Mouse (Mus musculus): ENCODE data around the gene Pde4d. TPM values are rescaled to one million over a fixed set of nuclear protein-coding genes. Genes with fewer than 3 reads are reported as not detected.
A peak's percentile ranks its signal among the peaks of the same experiment; 100 is the strongest.

The Pde4d gene
- polyA plus RNA-seq, 1 experiment from 2014 or later: 18.6 TPM

- no peak for DNase-seq (ENCODE audit: low spot score)
- Histone ChIP-seq H3K4me1 (replicated peaks; ENCODE audit: control insufficient read depth, insufficient read depth, low read length) (no peaks in the 10 kb centered on the region), H3K9me3 (ENCODE audit: control insufficient read depth, low read length) (no peaks in the 10 kb centered on the region), H3K4me2 (ENCODE audit: low read length) (no peak overlapping the region), H3K27me3 (replicated peaks; ENCODE audit: control insufficient read depth, insufficient read depth, low read length) (no peaks in the 10 kb centered on the region), H3K36me3 (ENCODE audit: control insufficient read depth, insufficient read depth, low read length) (no peaks in the 10 kb centered on the region), H3K9ac (ENCODE audit: low read length) (no peak overlapping the region), H3K4me3 (ENCODE audit: low read depth, low read length) (no peak overlapping the region), H3K27ac (ENCODE audit: low read depth) (no peak overlapping the region)
- ATAC-seq (replicated peaks; ENCODE audit: low FRiP score, low TSS enrichment, low read depth): no peak
- WGBS: 75% methylated on average over 12 of the region's 12 CpGs
Observed at GRCm38 (mm10) chr13:109558341-109559257, 1108.9 kb downstream of the Pde4d start.

GRCm38 (mm10) chr13:109560261-109560660, 1110.5 kb downstream of the Pde4d start:
- DNase-seq (ENCODE audit: low spot score): no peak
- H3K4me2 ChIP-seq (ENCODE audit: low read length): no peak overlapping the region
- no peaks in the 10 kb centered on the region for H3K36me3 ChIP-seq (ENCODE audit: control insufficient read depth, insufficient read depth, low read length)
- no peaks in the 10 kb centered on the region for H3K27me3 ChIP-seq (replicated peaks; ENCODE audit: control insufficient read depth, insufficient read depth, low read length)
- ATAC-seq (replicated peaks; ENCODE audit: low FRiP score, low TSS enrichment, low read depth): no peak
- 77% methylated on average over 4 of the region's 4 CpGs for WGBS
- no peaks in the 10 kb centered on the region for H3K9me3 ChIP-seq (ENCODE audit: control insufficient read depth, low read length)
- no peak overlapping the region for H3K4me3 ChIP-seq (ENCODE audit: low read depth, low read length)
- H3K27ac ChIP-seq (ENCODE audit: low read depth): no peak overlapping the region
- no peak overlapping the region for H3K9ac ChIP-seq (ENCODE audit: low read length)
- no peaks in the 10 kb centered on the region for H3K4me1 ChIP-seq (replicated peaks; ENCODE audit: control insufficient read depth, insufficient read depth, low read length)

- no peaks in the 10 kb centered on the region for H3K4me1 ChIP-seq (replicated peaks; ENCODE audit: control insufficient read depth, insufficient read depth, low read length)
- no peak for ATAC-seq (replicated peaks; ENCODE audit: low FRiP score, low TSS enrichment, low read depth)
Observed at GRCm38 (mm10) chr13:109568638-109569468, 1119.1 kb downstream of the Pde4d start.

GRCm38 (mm10) chr13:109569491-109569890, 1119.7 kb downstream of the Pde4d start:
- no peaks in the 10 kb centered on the region for H3K27me3 ChIP-seq (replicated peaks; ENCODE audit: control insufficient read depth, insufficient read depth, low read length)
- no peak overlapping the region for H3K27ac ChIP-seq (ENCODE audit: low read depth)
- no peak overlapping the region for H3K4me3 ChIP-seq (ENCODE audit: low read depth, low read length)
- WGBS: 72% methylated on average over 5 of the region's 5 CpGs
- no peak overlapping the region for H3K9ac ChIP-seq (ENCODE audit: low read length)
- no peaks in the 10 kb centered on the region for H3K9me3 ChIP-seq (ENCODE audit: control insufficient read depth, low read length)
- DNase-seq (ENCODE audit: low spot score) (no peak), ATAC-seq (replicated peaks; ENCODE audit: low FRiP score, low TSS enrichment, low read depth) (no peak)
- H3K4me2 ChIP-seq (ENCODE audit: low read length): no peak overlapping the region
- no peaks in the 10 kb centered on the region for H3K36me3 ChIP-seq (ENCODE audit: control insufficient read depth, insufficient read depth, low read length)
- no peaks in the 10 kb centered on the region for H3K4me1 ChIP-seq (replicated peaks; ENCODE audit: control insufficient read depth, insufficient read depth, low read length)

More at GRCm38 (mm10) chr13:109568638-109569468, 1119.1 kb downstream of the Pde4d start:
- no peaks in the 10 kb centered on the region for H3K9me3 ChIP-seq (ENCODE audit: control insufficient read depth, low read length)
- no peak for DNase-seq (ENCODE audit: low spot score)
- H3K27ac ChIP-seq (ENCODE audit: low read depth): no peak overlapping the region
- WGBS: 89% methylated on average over 20 of the region's 20 CpGs
- no peaks in the 10 kb centered on the region for H3K27me3 ChIP-seq (replicated peaks; ENCODE audit: control insufficient read depth, insufficient read depth, low read length)
- H3K9ac ChIP-seq (ENCODE audit: low read length): no peak overlapping the region
- no peak overlapping the region for H3K4me3 ChIP-seq (ENCODE audit: low read depth, low read length)
- no peaks in the 10 kb centered on the region for H3K36me3 ChIP-seq (ENCODE audit: control insufficient read depth, insufficient read depth, low read length)
- H3K4me2 ChIP-seq (ENCODE audit: low read length): no peak overlapping the region

- no peak overlapping the region for H3K9ac ChIP-seq (ENCODE audit: low read length)
- 73% methylated on average over 1 of the region's 1 CpGs for WGBS
- H3K36me3 ChIP-seq (ENCODE audit: control insufficient read depth, insufficient read depth, low read length): no peaks in the 10 kb centered on the region
- H3K27ac ChIP-seq (ENCODE audit: low read depth): no peak overlapping the region
- no peak overlapping the region for H3K4me3 ChIP-seq (ENCODE audit: low read depth, low read length)
- DNase-seq (ENCODE audit: low spot score) (no peak), ATAC-seq (replicated peaks; ENCODE audit: low FRiP score, low TSS enrichment, low read depth) (no peak)
- H3K4me1 ChIP-seq (replicated peaks; ENCODE audit: control insufficient read depth, insufficient read depth, low read length): peaks cover 5% of the 10 kb centered on the region; the same call in 1 of the 2 replicates
- no peak overlapping the region for H3K4me2 ChIP-seq (ENCODE audit: low read length)
- no peaks in the 10 kb centered on the region for H3K27me3 ChIP-seq (replicated peaks; ENCODE audit: control insufficient read depth, insufficient read depth, low read length)
- H3K9me3 ChIP-seq (ENCODE audit: control insufficient read depth, low read length): no peaks in the 10 kb centered on the region
Observed at GRCm38 (mm10) chr13:109576725-109577124, 1127.0 kb downstream of the Pde4d start.

GRCm38 (mm10) chr13:109577454-109577853, 1127.7 kb downstream of the Pde4d start:
- H3K9me3 ChIP-seq (ENCODE audit: control insufficient read depth, low read length): no peaks in the 10 kb centered on the region
- ATAC-seq (replicated peaks; ENCODE audit: low FRiP score, low TSS enrichment, low read depth) (no peak), DNase-seq (ENCODE audit: low spot score) (no peak)
- H3K27ac ChIP-seq (ENCODE audit: low read depth): peak overlapping the region; percentile 7; the same call in 1 of the 2 replicates
- 44% methylated on average over 5 of the region's 5 CpGs for WGBS
- no peak overlapping the region for H3K4me2 ChIP-seq (ENCODE audit: low read length)
- H3K36me3 ChIP-seq (ENCODE audit: control insufficient read depth, insufficient read depth, low read length): no peaks in the 10 kb centered on the region
- H3K4me1 ChIP-seq (replicated peaks; ENCODE audit: control insufficient read depth, insufficient read depth, low read length): peaks cover 5% of the 10 kb centered on the region; the same call in 1 of the 2 replicates
- no peak overlapping the region for H3K4me3 ChIP-seq (ENCODE audit: low read depth, low read length)
- H3K27me3 ChIP-seq (replicated peaks; ENCODE audit: control insufficient read depth, insufficient read depth, low read length): no peaks in the 10 kb centered on the region
- H3K9ac ChIP-seq (ENCODE audit: low read length): no peak overlapping the region

- DNase-seq (ENCODE audit: low spot score) (no peak), ATAC-seq (replicated peaks; ENCODE audit: low FRiP score, low TSS enrichment, low read depth) (no peak)
- no peak overlapping the region for H3K4me2 ChIP-seq (ENCODE audit: low read length)
- H3K9ac ChIP-seq (ENCODE audit: low read length): no peak overlapping the region
- H3K27me3 ChIP-seq (replicated peaks; ENCODE audit: control insufficient read depth, insufficient read depth, low read length): no peaks in the 10 kb centered on the region
- peaks cover 5% of the 10 kb centered on the region; the same call in 1 of the 2 replicates for H3K4me1 ChIP-seq (replicated peaks; ENCODE audit: control insufficient read depth, insufficient read depth, low read length)
- WGBS: 49% methylated on average over 4 of the region's 4 CpGs
- H3K9me3 ChIP-seq (ENCODE audit: control insufficient read depth, low read length): no peaks in the 10 kb centered on the region
- H3K36me3 ChIP-seq (ENCODE audit: control insufficient read depth, insufficient read depth, low read length): no peaks in the 10 kb centered on the region
- H3K4me3 ChIP-seq (ENCODE audit: low read depth, low read length): no peak overlapping the region
- H3K27ac ChIP-seq (ENCODE audit: low read depth): no peak overlapping the region; the same call in 1 of the 2 replicates
Observed at GRCm38 (mm10) chr13:109577901-109578300, 1128.2 kb downstream of the Pde4d start.

- WGBS: 78% methylated on average over 16 of the region's 16 CpGs
- no peak overlapping the region for H3K27ac ChIP-seq (ENCODE audit: low read depth)
- H3K27me3 ChIP-seq (replicated peaks; ENCODE audit: control insufficient read depth, insufficient read depth, low read length): no peaks in the 10 kb centered on the region
- no peaks in the 10 kb centered on the region for H3K9me3 ChIP-seq (ENCODE audit: control insufficient read depth, low read length)
- H3K36me3 ChIP-seq (ENCODE audit: control insufficient read depth, insufficient read depth, low read length): no peaks in the 10 kb centered on the region
- ATAC-seq (replicated peaks; ENCODE audit: low FRiP score, low TSS enrichment, low read depth): no peak
- H3K9ac ChIP-seq (ENCODE audit: low read length): no peak overlapping the region
- no peak overlapping the region for H3K4me2 ChIP-seq (ENCODE audit: low read length)
- no peak overlapping the region for H3K4me3 ChIP-seq (ENCODE audit: low read depth, low read length)
- DNase-seq (ENCODE audit: low spot score): no peak
- peaks cover 5% of the 10 kb centered on the region; the same call in 1 of the 2 replicates for H3K4me1 ChIP-seq (replicated peaks; ENCODE audit: control insufficient read depth, insufficient read depth, low read length)
Observed at GRCm38 (mm10) chr13:109581284-109582070, 1131.7 kb downstream of the Pde4d start.
